Comparison of ENCODE assay signal across 10 mouse cellular contexts in genomic region chr7:16366133-16366646, GRCm38 (mm10). TPM values are rescaled to one million over a fixed set of nuclear protein-coding genes. Genes with fewer than 3 reads are reported as not detected.
DNase-seq lines count a peak whose midpoint lies in the region; ATAC-seq and TF ChIP-seq lines count a peak whose summit lies in the region.
"Had no signal": no experiment of that assay in that cellular context is flagged by ENCODE, and none has a peak within 500 bp of the region (broad histone marks: within the 10 kb centered on the region; RNA-seq: fewer than 3 reads in every experiment).

No protein-coding gene starts in this region.

- H3K9ac ChIP-seq in embryonic facial prominence, embryonic 15.5 days, result no peak overlapping the region
- no peak overlapping the region for H3K9ac ChIP-seq in lung, postnatal 0 days (replicated peaks; ENCODE audit: low read depth)
- no peak overlapping the region for H3K9ac ChIP-seq in stomach, postnatal 0 days (ENCODE audit: low read length)

- TF ChIP-seq CTCF in lung, postnatal 0 days (IDR thresholded peaks at IDR 0.05), result no peak
- no peak for TF ChIP-seq CTCF in stomach, postnatal 0 days (IDR thresholded peaks at IDR 0.05; ENCODE audit: low read depth)

- no peaks in the 10 kb centered on the region for H3K27me3 ChIP-seq in embryonic facial prominence, embryonic 15.5 days
- no peaks in the 10 kb centered on the region for H3K27me3 ChIP-seq in embryonic facial prominence, embryonic 10.5 days (replicated peaks; ENCODE audit: low read depth, poor library complexity, severe bottlenecking)
- H3K27me3 ChIP-seq in lung, postnatal 0 days (replicated peaks; ENCODE audit: insufficient read depth, low read length), result no peaks in the 10 kb centered on the region
- no peaks in the 10 kb centered on the region for H3K27me3 ChIP-seq in stomach, postnatal 0 days (ENCODE audit: control insufficient read depth, insufficient read depth, low read length)

- H3K4me2 ChIP-seq in embryonic facial prominence, embryonic 15.5 days (replicated peaks), result no peak overlapping the region
- no peak overlapping the region for H3K4me2 ChIP-seq in lung, postnatal 0 days (replicated peaks; ENCODE audit: low read depth, low read length)
- H3K4me2 ChIP-seq in stomach, postnatal 0 days (replicated peaks; ENCODE audit: low read depth), result no peak overlapping the region

- no peaks in the 10 kb centered on the region for H3K4me1 ChIP-seq in embryonic facial prominence, embryonic 15.5 days
- H3K4me1 ChIP-seq in embryonic facial prominence, embryonic 10.5 days, result peaks cover 14% of the 10 kb centered on the region
- peaks cover 6% of the 10 kb centered on the region for H3K4me1 ChIP-seq in lung, postnatal 0 days (ENCODE audit: insufficient read depth, low read depth, low read length)
- no peaks in the 10 kb centered on the region; the same call in 1 of the 2 replicates for H3K4me1 ChIP-seq in stomach, postnatal 0 days (replicated peaks; ENCODE audit: control insufficient read depth, insufficient read depth)

- 79% methylated on average over 10 of the region's 10 CpGs for WGBS in embryonic facial prominence, embryonic 15.5 days
- WGBS in embryonic facial prominence, embryonic 10.5 days, result 73% methylated on average over 10 of the region's 10 CpGs
- WGBS in lung, postnatal 0 days, result 49% methylated on average over 10 of the region's 10 CpGs
- WGBS in stomach, postnatal 0 days, result 65% methylated on average over 10 of the region's 10 CpGs

- no peak for DNase-seq in embryonic facial prominence, embryonic 10.5 days (ENCODE audit: low spot score)
- DNase-seq in urinary bladder, postnatal 14 days (ENCODE audit: low spot score), result peak; percentile 56
- no peak for DNase-seq in urinary bladder, postnatal 10 days (ENCODE audit: low spot score)
- DNase-seq in lung, postnatal 0 days (ENCODE audit: low spot score), result peak; percentile 77
- peak; percentile 57 for DNase-seq in stomach, postnatal 0 days (ENCODE audit: low spot score)
- DNase-seq in layer of hippocampus, adult 9-11 months, result no peak
- DNase-seq in B cell, adult 2 months, result no peak
- DNase-seq: cerebellum, postnatal 14 days; gastrocnemius, postnatal 36 days had no signal

- no peak overlapping the region for H3K4me3 ChIP-seq in embryonic facial prominence, embryonic 15.5 days (replicated peaks)
- H3K4me3 ChIP-seq in embryonic facial prominence, embryonic 10.5 days, result no peak overlapping the region
- H3K4me3 ChIP-seq in lung, postnatal 0 days (ENCODE audit: low read depth, low read length), result no peak overlapping the region
- no peak overlapping the region for H3K4me3 ChIP-seq in stomach, postnatal 0 days (ENCODE audit: low read depth, low read length)

- peak; percentile 74 for TF ChIP-seq EP300 in lung, postnatal 0 days (IDR thresholded peaks at IDR 0.05)
- no peak for TF ChIP-seq EP300 in stomach, postnatal 0 days (optimal IDR thresholded peaks at IDR 0.05)

- H3K36me3 ChIP-seq in embryonic facial prominence, embryonic 15.5 days, result peaks cover 75% of the 10 kb centered on the region
- peaks cover 98% of the 10 kb centered on the region for H3K36me3 ChIP-seq in embryonic facial prominence, embryonic 10.5 days (replicated peaks)
- H3K36me3 ChIP-seq in lung, postnatal 0 days (ENCODE audit: insufficient read depth, low read length), result no peaks in the 10 kb centered on the region
- H3K36me3 ChIP-seq in stomach, postnatal 0 days (ENCODE audit: control insufficient read depth, insufficient read depth, low read length), result no peaks in the 10 kb centered on the region; the same call in 1 of the 2 replicates

- no peaks in the 10 kb centered on the region for H3K9me3 ChIP-seq in embryonic facial prominence, embryonic 15.5 days (replicated peaks)
- no peaks in the 10 kb centered on the region for H3K9me3 ChIP-seq in embryonic facial prominence, embryonic 10.5 days
- no peaks in the 10 kb centered on the region for H3K9me3 ChIP-seq in lung, postnatal 0 days (ENCODE audit: low read length)
- no peaks in the 10 kb centered on the region for H3K9me3 ChIP-seq in stomach, postnatal 0 days (ENCODE audit: control insufficient read depth, low read length)

- H3K27ac ChIP-seq in embryonic facial prominence, embryonic 15.5 days (replicated peaks), result no peak overlapping the region
- no peak overlapping the region for H3K27ac ChIP-seq in embryonic facial prominence, embryonic 10.5 days (replicated peaks)
- H3K27ac ChIP-seq in lung, postnatal 0 days (ENCODE audit: low read length), result peak overlapping the region; percentile 69
- H3K27ac ChIP-seq in stomach, postnatal 0 days (replicated peaks), result peak overlapping the region; percentile 31; the same call in 1 of the 2 replicates

- ATAC-seq in embryonic facial prominence, embryonic 15.5 days (ENCODE audit: insufficient number of reproducible peaks, low FRiP score, low TSS enrichment, low read depth), result peak; percentile 4; the same call in 1 of the 2 replicates
- ATAC-seq in lung, postnatal 0 days, result peak; percentile 75
- ATAC-seq in stomach, postnatal 0 days (ENCODE audit: low FRiP score, low TSS enrichment), result peak; percentile 71

RNA-seq across cellular contexts. Expression of gene Sae1, which starts 21.4 kb away (rescaled TPM):
- polyA plus RNA-seq in embryonic facial prominence, embryonic 15.5 days (2015; fragmentation: Nextera tagmentation; extraction: Ambion mirVana), result 291 and 292 TPM in 2 replicates
- 479 and 497 TPM in 2 replicates for polyA plus RNA-seq in embryonic facial prominence, embryonic 10.5 days (2016; fragmentation: Nextera tagmentation; extraction: Ambion mirVana)
- 84.8 and 92.3 TPM in 2 replicates for polyA plus RNA-seq in lung, postnatal 0 days (2015; fragmentation: Nextera tagmentation; extraction: Ambion mirVana)
- 119 and 123 TPM in 2 replicates for polyA plus RNA-seq in stomach, postnatal 0 days (2015; fragmentation: Nextera tagmentation; extraction: Ambion mirVana)

RNA-seq across cellular contexts. Expression of gene Zc3h4, which starts 34.5 kb away (rescaled TPM):
- 16.9 and 17.0 TPM in 2 replicates for polyA plus RNA-seq in embryonic facial prominence, embryonic 15.5 days (2015; fragmentation: Nextera tagmentation; extraction: Ambion mirVana)
- 20.5 and 22.2 TPM in 2 replicates for polyA plus RNA-seq in embryonic facial prominence, embryonic 10.5 days (2016; fragmentation: Nextera tagmentation; extraction: Ambion mirVana)
- 7.9 and 8.2 TPM in 2 replicates for polyA plus RNA-seq in lung, postnatal 0 days (2015; fragmentation: Nextera tagmentation; extraction: Ambion mirVana)
- polyA plus RNA-seq in stomach, postnatal 0 days (2015; fragmentation: Nextera tagmentation; extraction: Ambion mirVana), result 5.9 and 6.2 TPM in 2 replicates

RNA-seq across cellular contexts. Expression of gene Bbc3, which starts 58.0 kb away (rescaled TPM):
- 5.1 and 7.5 TPM in 2 replicates for polyA plus RNA-seq in embryonic facial prominence, embryonic 15.5 days (2015; fragmentation: Nextera tagmentation; extraction: Ambion mirVana)
- polyA plus RNA-seq in embryonic facial prominence, embryonic 10.5 days (2016; fragmentation: Nextera tagmentation; extraction: Ambion mirVana), result 12.9 and 13.4 TPM in 2 replicates
- polyA plus RNA-seq in lung, postnatal 0 days (2015; fragmentation: Nextera tagmentation; extraction: Ambion mirVana), result 30.0 and 31.1 TPM in 2 replicates
- 3.7 and 5.0 TPM in 2 replicates for polyA plus RNA-seq in stomach, postnatal 0 days (2015; fragmentation: Nextera tagmentation; extraction: Ambion mirVana)

Comparison
In these comparisons a context has a peak if more than half of its experiments do, and no peak if none do; other contexts are left out.
1. DNase-seq: peak in urinary bladder, postnatal 14 days (single experiment), lung, postnatal 0 days (single experiment) and stomach, postnatal 0 days (single experiment); none in embryonic facial prominence, embryonic 10.5 days (single experiment), urinary bladder, postnatal 10 days (single experiment), layer of hippocampus, adult 9-11 months (single experiment) and B cell, adult 2 months (0 of 2).
2. ATAC-seq: peak in every context shown above with its lines; median percentile 75 in lung, postnatal 0 days; 71 in stomach, postnatal 0 days; 4 in embryonic facial prominence, embryonic 15.5 days.
3. H3K27ac ChIP-seq: peak in lung, postnatal 0 days (single experiment) and stomach, postnatal 0 days (single experiment); none in embryonic facial prominence, embryonic 15.5 days (single experiment) and embryonic facial prominence, embryonic 10.5 days (single experiment).